ENCODE assay signal across 21 mouse cellular contexts in genomic region chr11:30508178-30508577, GRCm38 (mm10). TPM values are rescaled to one million over a fixed set of nuclear protein-coding genes. Genes with fewer than 3 reads are reported as not detected.
DNase-seq lines count a peak whose midpoint lies in the region; TF ChIP-seq lines count a peak whose summit lies in the region.
"Had no signal": no experiment of that assay in that cellular context is flagged by ENCODE, and none has a peak within 500 bp of the region (broad histone marks: within the 10 kb centered on the region; RNA-seq: fewer than 3 reads in every experiment).

No protein-coding gene starts in this region.

- no peak overlapping the region for H3K4me3 ChIP-seq in layer of hippocampus, adult 2 months
- H3K4me3 ChIP-seq: embryonic facial prominence, embryonic 10.5 days; heart, embryonic 12.5 days; kidney, embryonic 15.5 days; left cerebral cortex, adult 2 months; liver, embryonic 12.5 days; midbrain, embryonic 12.5 days; myocyte; neural tube, embryonic 15.5 days; stomach, embryonic 15.5 days had no signal

- TF ChIP-seq CTCF in layer of hippocampus, adult 2 months (conservative IDR thresholded peaks at IDR 0.05) = no peak

- DNase-seq in layer of hippocampus, adult 2 months (ENCODE audit: low spot score in 2 of 2) = no peak
- DNase-seq in layer of hippocampus, postnatal 25 days (ENCODE audit: extremely low spot score in 1 of 2, low spot score in 1 of 2) = no peak
- DNase-seq in brain, embryonic 18.5 days (ENCODE audit: low read depth, low spot score) = peak; percentile 14
- peak; percentile 62 to 70 for DNase-seq in cerebellum, adult 18-20 months
- DNase-seq in cerebellum, postnatal 36 days = peak; percentile 51 to 63
- DNase-seq in urinary bladder, postnatal 25 days (ENCODE audit: low spot score) = no peak
- DNase-seq in yolk sac, embryonic 10.5 days (ENCODE audit: low spot score) = no peak
- DNase-seq: adrenal gland, postnatal 36 days; lung, embryonic 14.5 days; thymus, adult 2 months had no signal

- peak overlapping the region; percentile 46; the same call in 1 of the 2 replicates for H3K27ac ChIP-seq in layer of hippocampus, adult 2 months
- H3K27ac ChIP-seq: embryonic facial prominence, embryonic 10.5 days; kidney, embryonic 15.5 days; left cerebral cortex, adult 2 months; liver, embryonic 12.5 days; macrophage; midbrain, embryonic 12.5 days; neural tube, embryonic 15.5 days; stomach, embryonic 15.5 days had no signal

RNA-seq across cellular contexts. Expression of gene 4930505A04Rik, which starts 36.6 kb away (rescaled TPM):
- total RNA-seq in layer of hippocampus, adult 2 months (2021) = 1 to 10 TPM in 1 of 2 experiments, under 1 TPM in 1; 0.42 to 1.1 TPM
- total RNA-seq in layer of hippocampus, postnatal 25 days (2021) = under 1 TPM; 0.81 to 0.99 TPM
- total RNA-seq: heart, postnatal 25 days had no signal

Comparison
In these comparisons a context has a peak if more than half of its experiments do, and no peak if none do; other contexts are left out.
1. DNase-seq: peak in brain, embryonic 18.5 days (single experiment), cerebellum, adult 18-20 months (2 of 2) and cerebellum, postnatal 36 days (2 of 2); none in layer of hippocampus, adult 2 months (0 of 2), layer of hippocampus, postnatal 25 days (0 of 2), urinary bladder, postnatal 25 days (single experiment) and yolk sac, embryonic 10.5 days (single experiment).